Mouse (Mus musculus) lung, adult 2 months (tissue): ENCODE data around the gene Cry2. TPM values are rescaled to one million over a fixed set of nuclear protein-coding genes. Genes with fewer than 3 reads are reported as not detected.
"Not testable (repeated sequence)": the region's sequence is repeated elsewhere in the genome, so short reads cannot be mapped to it uniquely, and the experiment has no call there.

Source experiments
- DNase-seq: peaks from one replicate; pipeline ENCODE4 v3.0.0; 2022
- H3K4me1 ChIP-seq: fragments of 200-500 bp; 2 replicates; pipeline ENCODE4 v1.6.1; 2011; ENCODE audit warnings: low read length; ENCODE audit not compliant: control insufficient read depth, insufficient read depth
- H3K4me3 ChIP-seq: fragments of 200-500 bp; replicated peaks from 2 replicates; pipeline ENCODE3; 2011; ENCODE audit warnings: low read depth, mild to moderate bottlenecking, control low read depth, low read length; ENCODE audit errors: extremely low read depth
- CTCF ChIP-seq: fragments of 200-500 bp; IDR thresholded peaks from 2 replicates; pipeline ENCODE4 v1.5.1; 2011; ENCODE audit warnings: mild to moderate bottlenecking, low read length, control low read depth; ENCODE audit not compliant: insufficient read depth
- POLR2A ChIP-seq: fragments of 200-500 bp; IDR thresholded peaks from 2 replicates; pipeline ENCODE4 v1.6.1; 2011; ENCODE audit warnings: low read depth, mild to moderate bottlenecking, control low read depth, low read length, borderline replicate concordance; ENCODE audit errors: extremely low read depth
- WGBS: fragments of 180-500 bp; shearing (Covaris S2); methylation state at CpG from one replicate; pipeline ENCODE4 v1.1.7; 2018; 5-methylcytosine and 5-hydroxymethylcytosine counted together
- polyA plus RNA-seq: library from polyadenylated mRNA; depleted of rRNA; stranded (reverse); fragments of >200 nt; gene quantifications from 2 replicates; pipeline ENCODE4 v1.2.3, GENCODE M21; 2012

Gene Cry2
- polyA plus RNA-seq, 1 experiment: 37.5 TPM

- 85% methylated on average over 5 of the region's 5 CpGs for WGBS
- no peak for DNase-seq
- peaks cover 5% of the 10 kb centered on the region; the same call in 1 of the 2 replicates for H3K4me1 ChIP-seq
- H3K4me3 ChIP-seq: no peak overlapping the region
- TF ChIP-seq CTCF (no peak), POLR2A (no peak)
Observed at GRCm38 (mm10) chr2:92403776-92404319, 30.0 kb downstream of the Cry2 start.

DNA sequence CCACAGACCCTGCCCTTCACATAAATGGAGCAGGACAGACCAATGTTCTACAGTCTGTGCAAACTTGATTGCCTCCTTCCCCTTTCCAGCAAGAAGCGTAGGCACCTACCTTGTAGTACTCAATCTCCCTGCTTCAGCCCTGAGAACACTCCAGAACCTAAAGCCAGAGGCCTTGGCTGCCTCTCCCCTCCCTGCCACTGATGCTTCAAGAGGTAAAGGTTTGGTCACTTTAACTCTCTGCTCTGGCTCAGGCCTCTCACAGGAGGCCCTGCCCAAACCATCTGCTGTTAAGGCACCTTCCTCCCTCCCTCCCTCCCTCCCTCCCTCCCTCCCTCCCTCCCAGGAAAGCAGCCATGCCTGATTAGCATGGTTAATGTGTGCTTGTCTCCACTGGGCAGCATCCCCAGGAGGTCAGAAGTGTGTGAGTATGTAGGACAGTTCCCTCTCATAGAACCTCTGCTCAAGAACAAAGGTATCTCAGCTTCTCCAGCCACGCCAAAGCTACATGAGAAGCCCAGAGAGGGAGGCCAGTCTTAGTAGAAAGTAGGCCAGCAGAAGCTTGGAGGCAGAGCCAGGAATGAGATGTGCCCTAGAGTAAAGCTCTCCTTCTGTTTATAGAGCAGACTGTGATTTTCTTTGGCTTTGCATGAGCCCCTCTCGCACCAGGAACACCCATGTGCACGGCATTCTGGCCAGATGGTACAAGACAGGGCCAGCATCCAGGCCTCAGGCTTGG, 31.1 kb downstream of the Cry2 start:
- DNase-seq: no peak
- H3K4me3 ChIP-seq: no peak overlapping the region
- no peak for TF ChIP-seq CTCF
- TF ChIP-seq POLR2A: no peak
- WGBS: 65% methylated on average over 4 of the region's 4 CpGs
- peaks cover 5% of the 10 kb centered on the region; the same call in 1 of the 2 replicates for H3K4me1 ChIP-seq

DNA sequence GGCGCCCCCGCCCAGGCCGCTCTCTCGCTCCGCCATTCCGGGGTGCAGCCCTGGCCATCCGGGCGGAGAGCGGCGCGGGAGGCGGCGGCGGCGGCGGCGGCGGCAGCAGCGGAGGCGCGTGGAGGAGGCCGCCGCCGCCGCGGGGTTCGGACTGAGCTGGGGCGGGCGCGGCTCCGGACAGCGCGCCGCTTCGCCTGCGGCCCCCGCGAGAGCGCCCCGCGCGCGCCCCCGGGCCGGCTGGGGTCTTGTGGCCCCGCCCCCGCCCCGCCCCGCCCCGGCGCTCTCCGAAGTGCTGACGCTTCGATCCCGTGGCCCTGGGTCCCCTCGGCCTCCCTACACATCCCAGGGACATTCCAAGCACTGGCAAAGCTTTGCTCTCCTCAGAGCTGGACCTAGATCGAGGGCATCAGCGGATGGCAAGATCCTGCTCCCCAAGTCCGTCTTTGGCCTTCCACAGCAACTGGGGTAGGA, 32.7 kb downstream of the Cry2 start, which contains the start of gene Mapk8ip1:
Gene Mapk8ip1, minus strand, starts transcription at position 173 of the 471 bp plus-strand sequence.
- DNase-seq: no peak
- no peak for TF ChIP-seq POLR2A
- no peak for TF ChIP-seq CTCF
- peaks cover 5% of the 10 kb centered on the region; the same call in 1 of the 2 replicates for H3K4me1 ChIP-seq
- peak within 1 kb of the TSS; percentile 54 for H3K4me3 ChIP-seq
- 2% methylated on average over 42 of the region's 59 CpGs for WGBS

GRCm38 (mm10) chr2:92400682-92401081, 33.2 kb downstream of the Cry2 start:
- no peak for TF ChIP-seq CTCF
- no peak for TF ChIP-seq POLR2A
- H3K4me1 ChIP-seq: peaks cover 5% of the 10 kb centered on the region; the same call in 1 of the 2 replicates
- 6% methylated on average over 22 of the region's 22 CpGs for WGBS
- DNase-seq: no peak
- peak overlapping the region; percentile 15 for H3K4me3 ChIP-seq

GRCm38 (mm10) chr2:92399877-92400276, 34.0 kb downstream of the Cry2 start:
- DNase-seq, H3K4me3 ChIP-seq, H3K4me1 ChIP-seq: not testable (repeated sequence)
- 86% methylated on average over 4 of the region's 4 CpGs for WGBS

GRCm38 (mm10) chr2:92397436-92397835, 36.4 kb downstream of the Cry2 start:
- H3K4me3 ChIP-seq: no peak overlapping the region

DNA sequence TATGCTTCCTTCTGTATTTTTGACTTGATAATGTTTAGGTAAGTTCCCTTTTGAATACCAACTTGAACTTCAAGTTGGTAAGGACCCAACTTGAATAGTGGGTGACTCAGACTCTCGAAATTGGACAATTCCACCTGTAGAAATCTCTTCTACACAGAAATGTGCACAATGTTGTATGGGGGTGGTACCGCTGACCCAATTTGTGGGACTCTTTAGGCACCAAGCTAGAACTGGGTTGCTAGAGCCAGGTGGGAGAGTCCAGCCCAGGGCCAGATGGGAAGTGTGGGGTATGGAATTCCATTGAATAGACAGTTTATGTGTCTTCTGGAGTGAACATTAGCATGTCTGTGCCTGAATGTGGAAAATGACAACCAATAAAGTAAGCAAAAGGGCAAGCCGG, 38.3 kb downstream of the Cry2 start:
- H3K4me3 ChIP-seq: no peak overlapping the region
- DNase-seq: no peak
- TF ChIP-seq POLR2A: no peak
- TF ChIP-seq CTCF: no peak
- H3K4me1 ChIP-seq: no peaks in the 10 kb centered on the region
- WGBS: 74% methylated on average over 3 of the region's 3 CpGs

More at GRCm38 (mm10) chr2:92397436-92397835, 36.4 kb downstream of the Cry2 start:
- peaks cover 5% of the 10 kb centered on the region; the same call in 1 of the 2 replicates for H3K4me1 ChIP-seq
- TF ChIP-seq CTCF (no peak), POLR2A (no peak)
- no peak for DNase-seq
- WGBS: 79% methylated on average over 1 of the region's 1 CpGs

- Histone ChIP-seq H3K4me3 (no peak overlapping the region), H3K4me1 (peaks cover 4% of the 10 kb centered on the region; the same call in 1 of the 2 replicates)
- 11% methylated on average over 26 of the region's 26 CpGs for WGBS
- no peak for TF ChIP-seq CTCF
- TF ChIP-seq POLR2A: no peak
- DNase-seq: no peak
Observed at GRCm38 (mm10) chr2:92392318-92393264, 41.3 kb downstream of the Cry2 start.

GRCm38 (mm10) chr2:92391703-92392317, 42.0 kb downstream of the Cry2 start:
- Histone ChIP-seq H3K4me1 (peaks cover 4% of the 10 kb centered on the region; the same call in 1 of the 2 replicates), H3K4me3 (no peak overlapping the region)
- TF ChIP-seq POLR2A (no peak), CTCF (no peak)
- WGBS: 37% methylated on average over 11 of the region's 11 CpGs
- DNase-seq: no peak
